Mouse (Mus musculus): ENCODE measurements around the gene Unc5a. TPM values are rescaled to one million over a fixed set of nuclear protein-coding genes. Genes with fewer than 3 reads are reported as not detected.
A peak's percentile ranks its signal among the peaks of the same experiment; 100 is the strongest.

The Unc5a gene
- polyA plus RNA-seq, 1 experiment, result 37.7 TPM

DNA sequence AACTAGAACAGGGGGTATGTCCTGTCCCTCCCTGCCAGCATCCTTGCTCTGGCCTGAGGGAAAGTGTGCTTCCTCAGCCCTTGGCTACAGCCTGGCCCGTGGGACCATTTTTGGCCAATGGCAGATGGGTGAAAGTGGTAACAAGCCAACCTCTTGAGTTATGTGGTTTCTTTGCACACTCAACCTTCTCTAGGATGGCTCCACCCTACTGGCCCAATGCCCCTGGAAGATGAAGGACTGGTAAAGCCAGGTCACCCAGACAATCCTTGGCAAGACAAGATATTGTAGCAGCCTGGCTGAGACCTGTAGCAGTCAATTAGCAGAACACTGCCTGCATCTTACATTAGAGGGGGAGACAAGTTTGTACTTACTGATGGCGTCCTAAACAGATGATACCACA, 25.5 kb upstream of the Unc5a start:
- DNase-seq, result no peak
- Histone ChIP-seq H3K27ac (ENCODE audit: insufficient read depth, low read length) (no peak overlapping the region), H3K27me3 (ENCODE audit: control insufficient read depth, insufficient read depth, low read length) (no peaks in the 10 kb centered on the region), H3K4me1 (ENCODE audit: control insufficient read depth, insufficient read depth, low read length) (peaks cover 7% of the 10 kb centered on the region), H3K4me3 (replicated peaks; ENCODE audit: insufficient read depth, low read depth, low read length) (no peak overlapping the region)
- TF ChIP-seq POLR2A (IDR thresholded peaks at IDR 0.05; ENCODE audit: borderline replicate concordance, insufficient read depth, low read length), result no peak
- TF ChIP-seq CTCF (IDR thresholded peaks at IDR 0.05; ENCODE audit: borderline replicate concordance, insufficient read depth, low read depth, low read length), result no peak
- WGBS, result 86% methylated on average over 2 of the region's 2 CpGs

DNA sequence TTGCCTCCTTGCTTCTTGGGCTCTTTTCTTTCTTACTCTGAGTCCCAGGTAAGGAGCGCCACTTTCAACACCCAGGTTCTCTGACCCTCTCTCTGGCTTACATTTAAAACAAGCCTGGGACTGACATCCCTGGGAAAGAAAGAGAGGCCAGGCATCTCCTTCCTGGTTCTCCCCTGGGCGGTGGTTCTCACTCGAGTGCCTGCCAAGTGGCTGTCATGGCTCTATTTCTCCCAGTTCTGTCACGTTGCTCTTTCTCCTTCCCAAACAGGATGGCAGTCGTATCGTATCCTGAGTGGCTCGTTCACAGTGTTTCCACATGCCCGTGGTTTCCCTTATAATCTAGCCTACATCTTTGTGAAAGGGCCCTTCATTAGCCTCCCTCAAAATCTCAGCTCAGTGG, 23.7 kb upstream of the Unc5a start:
- Histone ChIP-seq H3K27me3 (ENCODE audit: control insufficient read depth, insufficient read depth, low read length) (no peaks in the 10 kb centered on the region), H3K4me3 (replicated peaks; ENCODE audit: insufficient read depth, low read depth, low read length) (no peak overlapping the region), H3K27ac (ENCODE audit: insufficient read depth, low read length) (no peak overlapping the region), H3K4me1 (ENCODE audit: control insufficient read depth, insufficient read depth, low read length) (peaks cover 7% of the 10 kb centered on the region)
- no peak for DNase-seq
- 43% methylated on average over 8 of the region's 8 CpGs for WGBS
- no peak for TF ChIP-seq POLR2A (IDR thresholded peaks at IDR 0.05; ENCODE audit: borderline replicate concordance, insufficient read depth, low read length)
- no peak for TF ChIP-seq CTCF (IDR thresholded peaks at IDR 0.05; ENCODE audit: borderline replicate concordance, insufficient read depth, low read depth, low read length)

DNA sequence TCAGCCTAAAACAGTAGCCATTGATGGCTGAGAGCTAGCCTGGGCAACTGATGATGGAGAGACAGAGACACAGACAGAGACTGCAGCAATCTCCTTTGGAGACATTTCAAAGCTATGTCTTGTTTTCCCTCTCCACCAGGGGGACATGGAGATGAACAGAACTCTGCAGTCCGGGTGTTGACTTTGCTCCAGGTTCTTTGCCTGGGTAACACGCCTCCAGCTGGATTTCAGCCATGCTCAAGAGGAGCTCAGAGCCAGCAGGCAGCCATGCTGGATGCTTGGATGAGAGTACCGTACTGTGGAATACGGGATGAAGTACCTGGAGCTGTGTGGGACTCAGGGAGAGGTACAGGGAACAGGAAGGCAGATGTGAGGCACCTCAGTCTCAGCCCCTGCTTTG, 22.6 kb upstream of the Unc5a start:
- DNase-seq, result peak; percentile 74 to 87
- H3K27ac ChIP-seq (ENCODE audit: insufficient read depth, low read length), result no peak overlapping the region
- WGBS, result 5% methylated on average over 4 of the region's 4 CpGs
- H3K4me3 ChIP-seq (replicated peaks; ENCODE audit: insufficient read depth, low read depth, low read length), result no peak overlapping the region
- H3K4me1 ChIP-seq (ENCODE audit: control insufficient read depth, insufficient read depth, low read length), result peaks cover 7% of the 10 kb centered on the region
- TF ChIP-seq POLR2A (IDR thresholded peaks at IDR 0.05; ENCODE audit: borderline replicate concordance, insufficient read depth, low read length) (no peak), CTCF (IDR thresholded peaks at IDR 0.05; ENCODE audit: borderline replicate concordance, insufficient read depth, low read depth, low read length) (peak; percentile 53; the same call in 1 of the 2 replicates)
- no peaks in the 10 kb centered on the region for H3K27me3 ChIP-seq (ENCODE audit: control insufficient read depth, insufficient read depth, low read length)

DNA sequence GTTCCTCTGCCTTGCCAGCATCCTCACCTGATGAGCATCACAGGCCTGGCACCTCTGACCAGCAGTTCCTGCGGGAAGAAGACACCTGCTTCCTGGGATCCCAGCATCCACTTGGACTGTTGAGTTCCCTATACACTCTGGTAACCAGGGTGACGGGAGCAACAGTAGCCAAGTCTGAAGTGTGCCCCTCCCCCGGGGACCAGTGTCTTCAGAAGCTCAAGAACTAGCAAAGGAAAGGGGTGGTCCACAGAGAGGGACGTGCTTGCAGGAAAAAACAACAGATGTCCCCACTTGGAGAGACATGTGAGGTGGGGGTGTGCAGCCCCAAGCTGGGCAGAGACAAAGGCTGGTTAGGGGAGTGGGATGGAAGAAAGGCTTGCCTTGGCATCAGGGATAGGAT, 19.1 kb upstream of the Unc5a start:
- H3K4me1 ChIP-seq (ENCODE audit: control insufficient read depth, insufficient read depth, low read length), result peaks cover 9% of the 10 kb centered on the region; the same call in 1 of the 2 replicates
- no peaks in the 10 kb centered on the region for H3K27me3 ChIP-seq (ENCODE audit: control insufficient read depth, insufficient read depth, low read length)
- WGBS, result 55% methylated on average over 4 of the region's 4 CpGs
- H3K27ac ChIP-seq (ENCODE audit: insufficient read depth, low read length), result no peak overlapping the region
- H3K4me3 ChIP-seq (replicated peaks; ENCODE audit: insufficient read depth, low read depth, low read length), result no peak overlapping the region
- DNase-seq, result no peak
- TF ChIP-seq POLR2A (IDR thresholded peaks at IDR 0.05; ENCODE audit: borderline replicate concordance, insufficient read depth, low read length), result no peak
- TF ChIP-seq CTCF (IDR thresholded peaks at IDR 0.05; ENCODE audit: borderline replicate concordance, insufficient read depth, low read depth, low read length), result no peak

DNA sequence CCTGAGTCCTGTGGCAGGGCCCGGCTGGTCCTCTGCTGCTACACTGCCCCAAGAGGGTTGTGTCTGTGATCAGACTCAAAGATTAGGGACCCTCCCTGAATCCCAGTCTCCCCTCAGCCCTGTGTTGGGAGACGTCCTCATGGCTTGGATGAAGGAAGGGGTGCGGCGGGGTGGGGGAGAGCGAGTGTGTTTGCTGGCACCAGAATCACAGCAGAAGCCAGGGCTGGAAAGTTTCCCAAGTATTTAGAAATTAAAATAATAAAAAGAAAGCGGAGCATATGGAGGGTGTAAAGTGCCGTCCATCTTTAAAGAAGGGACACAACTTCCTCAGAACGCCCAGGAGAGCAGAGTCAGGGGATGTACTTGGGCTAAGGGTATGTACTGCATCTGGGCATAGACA, 14.3 kb upstream of the Unc5a start:
- no peak for DNase-seq
- peaks cover 30% of the 10 kb centered on the region for H3K4me1 ChIP-seq (ENCODE audit: control insufficient read depth, insufficient read depth, low read length)
- TF ChIP-seq POLR2A (IDR thresholded peaks at IDR 0.05; ENCODE audit: borderline replicate concordance, insufficient read depth, low read length) (no peak), CTCF (IDR thresholded peaks at IDR 0.05; ENCODE audit: borderline replicate concordance, insufficient read depth, low read depth, low read length) (no peak)
- H3K27me3 ChIP-seq (ENCODE audit: control insufficient read depth, insufficient read depth, low read length), result no peaks in the 10 kb centered on the region
- H3K4me3 ChIP-seq (replicated peaks; ENCODE audit: insufficient read depth, low read depth, low read length), result no peak overlapping the region
- WGBS, result 83% methylated on average over 8 of the region's 8 CpGs
- no peak overlapping the region for H3K27ac ChIP-seq (ENCODE audit: insufficient read depth, low read length)

DNA sequence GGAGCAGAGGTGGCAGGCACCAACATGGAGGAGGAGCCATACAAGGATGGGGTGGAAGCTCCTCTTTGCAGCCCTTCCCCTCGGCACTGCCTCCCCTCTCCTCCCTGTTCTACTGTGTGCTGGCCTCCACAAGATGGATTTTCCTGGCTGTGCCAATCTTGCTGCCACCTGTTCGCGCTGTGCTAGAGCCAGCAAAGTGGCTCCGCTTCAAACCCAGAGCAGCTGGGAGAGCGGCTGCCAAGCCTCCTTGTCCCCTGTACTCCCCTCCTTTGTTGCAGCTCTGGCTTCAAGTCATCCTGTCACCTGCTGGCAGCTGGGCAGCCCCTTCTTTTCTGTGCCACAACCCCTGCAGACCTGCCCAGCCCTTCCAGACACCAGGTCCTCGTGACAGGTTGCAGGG, 13.0 kb upstream of the Unc5a start:
- Histone ChIP-seq H3K4me3 (replicated peaks; ENCODE audit: insufficient read depth, low read depth, low read length) (no peak overlapping the region), H3K27ac (ENCODE audit: insufficient read depth, low read length) (no peak overlapping the region), H3K4me1 (ENCODE audit: control insufficient read depth, insufficient read depth, low read length) (peaks cover 30% of the 10 kb centered on the region), H3K27me3 (ENCODE audit: control insufficient read depth, insufficient read depth, low read length) (no peaks in the 10 kb centered on the region)
- DNase-seq, result peak; percentile 60 to 71
- no peak for TF ChIP-seq CTCF (IDR thresholded peaks at IDR 0.05; ENCODE audit: borderline replicate concordance, insufficient read depth, low read depth, low read length)
- no peak for TF ChIP-seq POLR2A (IDR thresholded peaks at IDR 0.05; ENCODE audit: borderline replicate concordance, insufficient read depth, low read length)
- WGBS, result 8% methylated on average over 6 of the region's 6 CpGs

DNA sequence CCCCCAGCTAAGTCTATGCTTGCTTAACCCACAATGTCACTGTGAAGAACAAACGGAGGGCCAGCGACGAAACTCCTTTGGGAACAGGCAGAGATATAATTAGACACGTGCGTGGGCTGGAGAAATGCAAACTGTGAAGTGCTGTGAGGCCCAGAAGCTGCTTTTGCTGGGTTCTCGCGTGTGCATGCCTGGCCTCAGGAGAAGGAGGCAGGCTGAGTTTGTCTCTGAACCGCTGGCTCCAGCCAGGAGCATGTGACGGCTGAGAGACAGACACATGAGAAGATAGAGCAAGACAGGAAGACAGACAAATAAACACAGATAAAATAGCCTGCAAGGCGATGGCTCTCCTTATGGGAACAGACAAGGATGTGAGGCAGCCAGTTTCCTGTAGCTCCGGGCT, 11.3 kb upstream of the Unc5a start:
- Histone ChIP-seq H3K27ac (ENCODE audit: insufficient read depth, low read length) (peak overlapping the region; percentile 32; the same call in 1 of the 2 replicates), H3K4me1 (ENCODE audit: control insufficient read depth, insufficient read depth, low read length) (peaks cover 40% of the 10 kb centered on the region), H3K4me3 (replicated peaks; ENCODE audit: insufficient read depth, low read depth, low read length) (no peak overlapping the region), H3K27me3 (ENCODE audit: control insufficient read depth, insufficient read depth, low read length) (no peaks in the 10 kb centered on the region)
- peak in 1 of 2 experiments; percentile 40 for DNase-seq
- 17% methylated on average over 11 of the region's 11 CpGs for WGBS
- no peak for TF ChIP-seq POLR2A (IDR thresholded peaks at IDR 0.05; ENCODE audit: borderline replicate concordance, insufficient read depth, low read length)
- no peak for TF ChIP-seq CTCF (IDR thresholded peaks at IDR 0.05; ENCODE audit: borderline replicate concordance, insufficient read depth, low read depth, low read length)

DNA sequence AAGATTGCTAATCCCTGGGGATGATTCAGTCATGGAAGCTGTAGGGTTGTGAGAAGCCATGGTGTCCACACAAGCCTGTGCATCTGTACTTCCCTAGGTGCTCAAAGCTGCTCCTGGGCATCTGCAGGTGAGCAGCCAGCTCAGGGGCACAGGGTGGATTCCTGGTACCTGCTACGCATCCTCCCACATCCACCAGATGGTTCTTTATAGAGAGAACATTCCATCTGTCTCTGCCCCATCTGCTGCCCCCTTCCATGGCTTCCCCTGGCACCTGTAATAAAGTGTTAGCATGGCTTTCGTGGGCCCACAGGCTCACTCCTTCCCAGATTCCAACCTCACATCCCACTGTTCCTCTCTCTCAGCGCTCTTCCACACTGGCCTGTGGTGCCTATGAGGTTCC, 10.7 kb upstream of the Unc5a start:
- WGBS, result 75% methylated on average over 3 of the region's 3 CpGs
- no peak for TF ChIP-seq CTCF (IDR thresholded peaks at IDR 0.05; ENCODE audit: borderline replicate concordance, insufficient read depth, low read depth, low read length)
- TF ChIP-seq POLR2A (IDR thresholded peaks at IDR 0.05; ENCODE audit: borderline replicate concordance, insufficient read depth, low read length), result no peak
- H3K4me3 ChIP-seq (replicated peaks; ENCODE audit: insufficient read depth, low read depth, low read length), result no peak overlapping the region
- DNase-seq, result no peak
- no peaks in the 10 kb centered on the region for H3K27me3 ChIP-seq (ENCODE audit: control insufficient read depth, insufficient read depth, low read length)
- H3K4me1 ChIP-seq (ENCODE audit: control insufficient read depth, insufficient read depth, low read length), result peaks cover 40% of the 10 kb centered on the region
- H3K27ac ChIP-seq (ENCODE audit: insufficient read depth, low read length), result no peak overlapping the region; the same call in 1 of the 2 replicates
